Mouse (Mus musculus): Measurements from ENCODE around the gene Gm28035.

GRCm38 (mm10) chr2:30242509-30242908 lies 2.1 kb downstream of the Gm28035 start:
- TF ChIP-seq CTCF (IDR thresholded peaks at IDR 0.05; ENCODE audit: control insufficient read depth, insufficient read depth, insufficient replicate concordance, low read depth, low read length) (no peak), POLR2A (IDR thresholded peaks at IDR 0.05; ENCODE audit: control insufficient read depth, low read depth, low read length) (no peak)
